Mouse (Mus musculus): ENCODE data around the gene Nfkbiz. TPM values are rescaled to one million over a fixed set of nuclear protein-coding genes. Genes with fewer than 3 reads are reported as not detected.
"Not testable (repeated sequence)": the region's sequence is repeated elsewhere in the genome, so short reads cannot be mapped to it uniquely, and the experiment has no call there.

Gene Nfkbiz
- 5.8 and 6.4 TPM in 2 replicates for polyA plus RNA-seq (2015; fragmentation: Nextera tagmentation; extraction: Ambion mirVana)

GRCm38 (mm10) chr16:55838510-55839474, at the start of gene Nfkbiz:
Gene Nfkbiz (minus strand): TSS chr16:55838899.
- Histone ChIP-seq H3K27me3 (no peaks in the 10 kb centered on the region), H3K27ac (replicated peaks) (peak within 1 kb of the TSS; percentile 67), H3K36me3 (no peaks in the 10 kb centered on the region), H3K9ac (peak within 1 kb of the TSS; percentile 66), H3K9me3 (replicated peaks) (no peaks in the 10 kb centered on the region), H3K4me1 (no peaks in the 10 kb centered on the region), H3K4me2 (replicated peaks) (peak within 1 kb of the TSS; percentile 70), H3K4me3 (replicated peaks) (peak within 1 kb of the TSS; percentile 64)
- WGBS = under 1% methylated on average over 40 of the region's 40 CpGs
- ATAC-seq (ENCODE audit: insufficient number of reproducible peaks, low FRiP score, low TSS enrichment, low read depth) = peak; percentile 91

GRCm38 (mm10) chr16:55887814-55888583, 49.3 kb upstream of the Nfkbiz start:
- Histone ChIP-seq H3K9ac (no peak overlapping the region), H3K27ac (replicated peaks) (no peak overlapping the region), H3K4me3 (replicated peaks) (no peak overlapping the region), H3K36me3 (no peaks in the 10 kb centered on the region), H3K9me3 (replicated peaks) (no peaks in the 10 kb centered on the region), H3K27me3 (no peaks in the 10 kb centered on the region), H3K4me1 (no peaks in the 10 kb centered on the region), H3K4me2 (replicated peaks) (no peak overlapping the region)
- no peak for ATAC-seq (ENCODE audit: insufficient number of reproducible peaks, low FRiP score, low TSS enrichment, low read depth)
- 62% methylated on average over 7 of the region's 7 CpGs for WGBS

DNA sequence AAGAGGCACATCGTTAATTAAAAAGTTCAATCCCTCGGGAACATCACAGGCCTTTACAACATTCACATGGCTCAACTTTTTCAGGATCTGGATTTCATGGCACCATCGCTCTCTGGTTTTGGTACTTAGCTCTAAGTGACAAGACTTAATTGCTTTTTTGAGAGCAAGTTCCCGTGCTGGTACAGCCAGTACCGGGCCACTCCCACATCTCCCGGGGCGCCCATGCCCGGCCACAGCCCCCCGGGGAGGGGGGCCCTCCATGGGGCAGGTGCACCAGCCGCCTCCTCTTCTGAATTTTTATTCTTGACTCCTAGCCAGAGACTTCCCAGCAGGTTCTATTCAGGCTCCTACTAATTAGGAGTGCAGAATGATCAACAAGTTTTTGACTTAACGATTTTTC, 45.5 kb upstream of the Nfkbiz start:
- no peaks in the 10 kb centered on the region for H3K36me3 ChIP-seq
- no peaks in the 10 kb centered on the region for H3K9me3 ChIP-seq (replicated peaks)
- no peaks in the 10 kb centered on the region for H3K4me1 ChIP-seq
- 0 out of 2 replicates have a peak, but pooled peaks have one; percentile 39 for ATAC-seq (ENCODE audit: insufficient number of reproducible peaks, low FRiP score, low TSS enrichment, low read depth)
- 81% methylated on average over 11 of the region's 11 CpGs for WGBS
- H3K4me3 ChIP-seq (replicated peaks) = no peak overlapping the region
- no peak overlapping the region for H3K4me2 ChIP-seq (replicated peaks)
- H3K27me3 ChIP-seq = no peaks in the 10 kb centered on the region
- no peak overlapping the region for H3K9ac ChIP-seq
- H3K27ac ChIP-seq (replicated peaks) = no peak overlapping the region

DNA sequence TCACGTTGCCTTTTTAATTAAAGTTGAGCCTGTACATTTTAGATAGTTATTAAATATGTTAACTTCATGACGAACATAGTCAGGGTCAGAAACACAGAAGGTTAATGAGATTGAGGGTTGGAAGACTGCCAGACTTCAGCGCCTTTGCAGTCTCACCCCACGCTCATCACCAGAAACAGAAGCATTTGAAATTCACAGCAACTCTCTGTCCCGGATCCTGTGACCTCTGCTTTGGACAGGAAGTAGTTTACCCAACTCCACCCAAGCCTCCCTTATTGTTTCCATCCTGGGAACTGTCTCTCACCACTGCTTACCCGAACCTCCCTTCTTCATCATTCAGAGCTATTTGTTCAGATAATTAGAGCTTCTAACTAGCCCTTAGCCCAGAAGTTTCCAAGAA, 37.3 kb upstream of the Nfkbiz start:
- ATAC-seq (ENCODE audit: insufficient number of reproducible peaks, low FRiP score, low TSS enrichment, low read depth) = no peak
- Histone ChIP-seq H3K9me3 (replicated peaks) (no peaks in the 10 kb centered on the region), H3K4me1 (no peaks in the 10 kb centered on the region), H3K4me3 (replicated peaks) (no peak overlapping the region), H3K27me3 (no peaks in the 10 kb centered on the region), H3K27ac (replicated peaks) (no peak overlapping the region), H3K36me3 (no peaks in the 10 kb centered on the region), H3K9ac (no peak overlapping the region), H3K4me2 (replicated peaks) (no peak overlapping the region)
- WGBS = 57% methylated on average over 6 of the region's 6 CpGs

DNA sequence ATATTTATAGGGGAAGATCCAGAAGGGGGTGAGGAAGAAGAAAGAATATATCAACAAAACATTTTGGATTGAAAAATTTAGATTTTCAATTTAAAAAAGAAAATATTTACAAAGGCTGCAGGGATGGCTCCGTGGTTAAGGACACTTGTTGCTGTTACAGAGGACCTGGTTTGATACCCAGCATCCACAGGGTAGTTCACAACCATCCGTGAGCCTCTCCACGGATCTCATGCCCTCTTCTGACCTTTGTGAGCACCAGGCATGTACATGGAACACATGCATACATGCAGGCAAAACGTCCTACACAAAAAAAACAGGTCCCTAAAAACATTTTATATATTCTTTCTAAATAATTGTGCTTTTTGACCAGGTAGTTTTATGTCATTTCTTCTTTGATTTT, 25.1 kb upstream of the Nfkbiz start:
- H3K9ac ChIP-seq = no peak overlapping the region
- no peaks in the 10 kb centered on the region for H3K4me1 ChIP-seq
- H3K27me3 ChIP-seq = no peaks in the 10 kb centered on the region
- ATAC-seq (ENCODE audit: insufficient number of reproducible peaks, low FRiP score, low TSS enrichment, low read depth) = no peak
- WGBS = 59% methylated on average over 4 of the region's 4 CpGs
- H3K9me3 ChIP-seq (replicated peaks) = no peaks in the 10 kb centered on the region
- no peak overlapping the region for H3K4me2 ChIP-seq (replicated peaks)
- H3K4me3 ChIP-seq (replicated peaks) = no peak overlapping the region
- H3K36me3 ChIP-seq = no peaks in the 10 kb centered on the region
- H3K27ac ChIP-seq (replicated peaks) = no peak overlapping the region

DNA sequence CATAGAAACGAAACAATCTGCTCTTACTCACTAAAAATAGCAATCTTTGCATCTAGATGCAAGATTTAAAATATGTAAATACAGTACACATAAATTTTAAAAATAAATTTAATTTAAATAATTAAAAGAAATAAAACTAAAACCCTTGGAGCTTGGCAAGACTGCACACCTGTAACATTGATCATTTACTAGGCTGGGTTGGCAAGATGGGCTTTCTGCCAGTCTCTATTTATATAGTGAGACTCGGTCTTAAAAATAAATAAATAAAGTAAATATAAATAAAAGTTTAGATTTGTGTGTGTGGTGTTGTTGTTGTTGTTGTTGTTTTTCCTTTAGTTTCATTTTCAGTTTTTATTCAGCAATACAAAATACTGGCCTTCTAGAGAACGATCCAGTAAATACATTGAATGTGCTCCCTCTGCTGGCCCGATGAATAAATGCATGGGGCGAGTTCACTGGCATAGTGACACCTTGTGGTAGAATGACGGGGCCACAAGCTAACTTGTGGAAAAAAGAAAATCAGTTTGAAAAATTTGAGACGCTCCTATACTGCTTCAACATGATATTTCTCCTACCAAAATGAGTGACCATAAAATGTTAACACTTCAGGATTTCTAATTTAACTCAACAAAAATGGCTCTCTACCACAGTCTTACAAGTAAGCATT, 24.6 kb upstream of the Nfkbiz start:
- no peaks in the 10 kb centered on the region for H3K4me1 ChIP-seq
- no peak for ATAC-seq (ENCODE audit: insufficient number of reproducible peaks, low FRiP score, low TSS enrichment, low read depth)

GRCm38 (mm10) chr16:55861104-55861503, 22.4 kb upstream of the Nfkbiz start:
- H3K4me3 ChIP-seq (replicated peaks) = no peak overlapping the region
- H3K27ac ChIP-seq (replicated peaks) = no peak overlapping the region
- no peaks in the 10 kb centered on the region for H3K9me3 ChIP-seq (replicated peaks)
- ATAC-seq (ENCODE audit: insufficient number of reproducible peaks, low FRiP score, low TSS enrichment, low read depth) = no peak
- H3K4me1 ChIP-seq = no peaks in the 10 kb centered on the region
- no peaks in the 10 kb centered on the region for H3K27me3 ChIP-seq
- no peaks in the 10 kb centered on the region for H3K36me3 ChIP-seq
- H3K4me2 ChIP-seq (replicated peaks) = no peak overlapping the region
- H3K9ac ChIP-seq = no peak overlapping the region
- WGBS = 70% methylated on average over 3 of the region's 3 CpGs

More for the DNA sequence above, 24.6 kb upstream of the Nfkbiz start:
- Histone ChIP-seq H3K4me3 (replicated peaks) (no peak overlapping the region), H3K9me3 (replicated peaks) (no peaks in the 10 kb centered on the region), H3K4me2 (replicated peaks) (no peak overlapping the region), H3K27ac (replicated peaks) (no peak overlapping the region), H3K27me3 (no peaks in the 10 kb centered on the region), H3K36me3 (no peaks in the 10 kb centered on the region), H3K9ac (no peak overlapping the region)
- 24% methylated on average over 7 of the region's 7 CpGs for WGBS

GRCm38 (mm10) chr16:55859421-55859820, 20.7 kb upstream of the Nfkbiz start:
- H3K9me3 ChIP-seq (replicated peaks); ATAC-seq (ENCODE audit: insufficient number of reproducible peaks, low FRiP score, low TSS enrichment, low read depth); H3K4me1 ChIP-seq; H3K36me3 ChIP-seq; H3K4me2 ChIP-seq (replicated peaks); H3K4me3 ChIP-seq (replicated peaks); H3K9ac ChIP-seq; H3K27ac ChIP-seq (replicated peaks); H3K27me3 ChIP-seq: not testable (repeated sequence)
- WGBS = 89% methylated on average over 4 of the region's 4 CpGs

GRCm38 (mm10) chr16:55858465-55858864, 19.8 kb upstream of the Nfkbiz start:
- 62% methylated on average over 6 of the region's 6 CpGs for WGBS

GRCm38 (mm10) chr16:55852943-55853727, 14.4 kb upstream of the Nfkbiz start:
- no peaks in the 10 kb centered on the region for H3K4me1 ChIP-seq
- no peak overlapping the region for H3K4me2 ChIP-seq (replicated peaks)
- H3K4me3 ChIP-seq (replicated peaks) = no peak overlapping the region
- 57% methylated on average over 19 of the region's 19 CpGs for WGBS
- no peaks in the 10 kb centered on the region for H3K36me3 ChIP-seq
- no peak for ATAC-seq (ENCODE audit: insufficient number of reproducible peaks, low FRiP score, low TSS enrichment, low read depth)
- no peaks in the 10 kb centered on the region for H3K9me3 ChIP-seq (replicated peaks)
- H3K27me3 ChIP-seq = no peaks in the 10 kb centered on the region
- H3K27ac ChIP-seq (replicated peaks) = no peak overlapping the region
- H3K9ac ChIP-seq = no peak overlapping the region

More at GRCm38 (mm10) chr16:55858465-55858864, 19.8 kb upstream of the Nfkbiz start:
- no peaks in the 10 kb centered on the region for H3K4me1 ChIP-seq
- H3K9ac ChIP-seq = no peak overlapping the region
- no peak overlapping the region for H3K4me3 ChIP-seq (replicated peaks)
- no peak overlapping the region for H3K4me2 ChIP-seq (replicated peaks)
- H3K27ac ChIP-seq (replicated peaks) = no peak overlapping the region
- no peaks in the 10 kb centered on the region for H3K9me3 ChIP-seq (replicated peaks)
- no peaks in the 10 kb centered on the region for H3K27me3 ChIP-seq
- ATAC-seq (ENCODE audit: insufficient number of reproducible peaks, low FRiP score, low TSS enrichment, low read depth) = no peak
- H3K36me3 ChIP-seq = no peaks in the 10 kb centered on the region
